Mouse (Mus musculus): ENCODE measurements around the gene Crtac1. TPM values are rescaled to one million over a fixed set of nuclear protein-coding genes. Genes with fewer than 3 reads are reported as not detected.

Crtac1 gene
- polyA plus RNA-seq, 1 experiment from 2014 or later = 0.69 TPM

Small RNAs within 50 kb of the gene (microRNA-seq; reads per million reads assigned to microRNA genes)
- gene Gm26339 (not detected), gene Mir3085 (not detected)

Other genes with a start within 250 kb of the Crtac1 start
- 4.1 and 4.3 TPM in 2 replicates for gene Sfrp5, start 229.5 kb downstream of the Crtac1 start, polyA plus RNA-seq (2015; fragmentation: Nextera tagmentation; extraction: Ambion mirVana)
- 0.30 and 0.38 TPM in 2 replicates for gene Golga7b, start 184.2 kb downstream of the Crtac1 start, polyA plus RNA-seq (2015; fragmentation: Nextera tagmentation; extraction: Ambion mirVana)
- gene R3hcc1l, start 87.0 kb upstream of the Crtac1 start, polyA plus RNA-seq (2015; fragmentation: Nextera tagmentation; extraction: Ambion mirVana) = 11.2 and 14.2 TPM in 2 replicates
- 0.14 and 0.39 TPM in 2 replicates for gene Loxl4, start 181.0 kb upstream of the Crtac1 start, polyA plus RNA-seq (2015; fragmentation: Nextera tagmentation; extraction: Ambion mirVana)

All from heart, embryonic 15.5 days (tissue).